Mouse (Mus musculus) spleen, adult 2 months (tissue): ENCODE measurements around the gene Eme1. TPM values are rescaled to one million over a fixed set of nuclear protein-coding genes. Genes with fewer than 3 reads are reported as not detected.
A peak's percentile ranks its signal among the peaks of the same experiment; 100 is the strongest.

Experiments
- DNase-seq, 2 experiments: peaks; one replicate each; pipeline versions ENCODE4 v3.0.0 to v3.0.0-alpha.2; 2012 to 2021; ENCODE audit warnings: low spot score in 2 of 2, low read depth in 1 of 2
- H3K27ac ChIP-seq: fragments of 200-500 bp; 2 replicates; pipeline ENCODE4 v1.5.1; 2012; ENCODE audit warnings: low read length, inconsistent platforms; ENCODE audit not compliant: insufficient read depth
- H3K27me3 ChIP-seq: fragments of 200-500 bp; 2 replicates; pipeline ENCODE4 v1.6.1; 2012; ENCODE audit warnings: mild to moderate bottlenecking, moderate library complexity, low read length, inconsistent platforms; ENCODE audit not compliant: control insufficient read depth, insufficient read depth
- H3K36me3 ChIP-seq: fragments of 200-500 bp; 2 replicates; pipeline ENCODE4 v1.6.1; 2012; ENCODE audit warnings: mild to moderate bottlenecking, low read length, inconsistent platforms; ENCODE audit not compliant: control insufficient read depth, insufficient read depth
- H3K4me1 ChIP-seq: fragments of 200-500 bp; 2 replicates; pipeline ENCODE4 v1.6.1; 2011; ENCODE audit warnings: inconsistent platforms; ENCODE audit not compliant: control insufficient read depth, insufficient read depth, insufficient read length
- H3K4me3 ChIP-seq: fragments of 200-500 bp; 2 replicates; pipeline ENCODE4 v1.5.1; 2011; ENCODE audit warnings: mild to moderate bottlenecking, inconsistent platforms; ENCODE audit not compliant: insufficient read depth, insufficient read length; ENCODE audit errors: extremely low read depth
- CTCF ChIP-seq: fragments of 200-500 bp; IDR thresholded peaks from 2 replicates; pipeline ENCODE4 v1.5.1; 2011; ENCODE audit warnings: mild to moderate bottlenecking, inconsistent platforms; ENCODE audit not compliant: insufficient read depth, insufficient read length, insufficient replicate concordance; ENCODE audit errors: extremely low read depth
- POLR2A ChIP-seq: fragments of 200-500 bp; IDR thresholded peaks from 2 replicates; pipeline ENCODE4 v1.6.1; 2011; ENCODE audit warnings: low read depth, low read length, inconsistent platforms
- WGBS: fragments of 180-500 bp; shearing (Covaris S2); methylation state at CpG from one replicate; pipeline ENCODE4 v1.1.7; 2018; 5-methylcytosine and 5-hydroxymethylcytosine counted together
- polyA plus RNA-seq: library from polyadenylated mRNA; depleted of rRNA; stranded (reverse); fragments of >200 nt; gene quantifications from 2 replicates; pipeline ENCODE4 v1.2.3, GENCODE M21; 2012; rRNA removed

The Eme1 gene
- polyA plus RNA-seq, 1 experiment = 1.8 TPM

- Histone ChIP-seq H3K4me3 (no peak overlapping the region), H3K27ac (no peak overlapping the region), H3K4me1 (peaks cover 13% of the 10 kb centered on the region; the same call in 1 of the 2 replicates), H3K36me3 (no peaks in the 10 kb centered on the region), H3K27me3 (no peaks in the 10 kb centered on the region)
- TF ChIP-seq POLR2A (no peak), CTCF (no peak)
- no peak for DNase-seq
- whole genome bisulfite sequencing = 87% methylated on average over 6 of the region's 6 CpGs
These were observed 55.2 kb downstream of the Eme1 start for GRCm38 (mm10) chr11:94598437-94599120.

GRCm38 (mm10) chr11:94597319-94597718 is 56.4 kb downstream of the Eme1 start:
- 63% methylated on average over 4 of the region's 4 CpGs for WGBS

GRCm38 (mm10) chr11:94596311-94596852 is 57.4 kb downstream of the Eme1 start:
- H3K4me1 ChIP-seq = peaks cover 12% of the 10 kb centered on the region; the same call in 1 of the 2 replicates
- no peaks in the 10 kb centered on the region for H3K27me3 ChIP-seq
- TF ChIP-seq CTCF (no peak), POLR2A (no peak)
- DNase-seq = peak in 1 of 2 experiments; percentile 55
- WGBS = 57% methylated on average over 7 of the region's 7 CpGs
- H3K27ac ChIP-seq = no peak overlapping the region
- no peak overlapping the region for H3K4me3 ChIP-seq
- H3K36me3 ChIP-seq = no peaks in the 10 kb centered on the region

More at GRCm38 (mm10) chr11:94597319-94597718, 56.4 kb downstream of the Eme1 start:
- H3K4me1 ChIP-seq = peaks cover 14% of the 10 kb centered on the region; the same call in 1 of the 2 replicates
- no peak overlapping the region for H3K4me3 ChIP-seq
- H3K27me3 ChIP-seq = no peaks in the 10 kb centered on the region
- TF ChIP-seq POLR2A = no peak
- TF ChIP-seq CTCF = no peak
- no peak for DNase-seq
- no peaks in the 10 kb centered on the region for H3K36me3 ChIP-seq
- H3K27ac ChIP-seq = no peak overlapping the region

Other genes starting within 250 kb of the Eme1 start
- gene Cacna1g, start 179.8 kb downstream of the Eme1 start, polyA plus RNA-seq = 9.8 and 12.0 TPM in 2 replicates
- gene Spata20, start 167.8 kb downstream of the Eme1 start, polyA plus RNA-seq = not detected in 2 replicates
- gene Epn3, start 154.0 kb downstream of the Eme1 start, polyA plus RNA-seq = 0.23 and 0.39 TPM in 2 replicates
- 0.06 and 0.11 TPM in 2 replicates for gene Mycbpap, start 132.2 kb downstream of the Eme1 start, polyA plus RNA-seq
- gene Rsad1, start 104.7 kb downstream of the Eme1 start, polyA plus RNA-seq = 5.7 and 7.1 TPM in 2 replicates
- gene Chad, start 88.9 kb downstream of the Eme1 start, polyA plus RNA-seq = 0.11 and 0.20 TPM in 2 replicates
- gene Acsf2, start 52.1 kb downstream of the Eme1 start, polyA plus RNA-seq = 33.6 and 37.1 TPM in 2 replicates
- 29.3 and 31.4 TPM in 2 replicates for gene Lrrc59, start 24.2 kb downstream of the Eme1 start, polyA plus RNA-seq
- 11.9 and 14.2 TPM in 2 replicates for gene Mrpl27, start 197 bp downstream of the Eme1 start, polyA plus RNA-seq
- gene Xylt2, start 23.6 kb upstream of the Eme1 start, polyA plus RNA-seq = 25.7 and 34.0 TPM in 2 replicates
- gene Gm11541, start 50.5 kb upstream of the Eme1 start, polyA plus RNA-seq = not detected in 2 replicates
- not detected in 2 replicates for gene Cdc34b, start 87.8 kb upstream of the Eme1 start, polyA plus RNA-seq
- not detected in 2 replicates for gene Tmem92, start 128.7 kb upstream of the Eme1 start, polyA plus RNA-seq